Mouse (Mus musculus) large intestine, adult 2 months (tissue): ENCODE results near the gene Pde4b. TPM values are rescaled to one million over a fixed set of nuclear protein-coding genes. Genes with fewer than 3 reads are reported as not detected.

Experiments
- DNase-seq: peaks from one replicate; pipeline ENCODE4 v3.0.0-alpha.2; 2012; ENCODE audit warnings: low read depth, low spot score
- WGBS: fragments of 180-500 bp; shearing (Covaris S2); methylation state at CpG from one replicate; pipeline ENCODE4 v1.1.7; 2018; 5-methylcytosine and 5-hydroxymethylcytosine counted together
- polyA plus RNA-seq: library from polyadenylated mRNA; depleted of rRNA; stranded (reverse); fragments of >200 nt; gene quantifications from 2 replicates; pipeline ENCODE4 v1.2.3, GENCODE M21; 2012

Pde4b gene
- polyA plus RNA-seq, 1 experiment: 4.6 TPM

GRCm38 (mm10) chr4:102517653-102518052, 430.3 kb downstream of the Pde4b start:
- WGBS: 65% methylated on average over 2 of the region's 2 CpGs
- DNase-seq: no peak

DNA sequence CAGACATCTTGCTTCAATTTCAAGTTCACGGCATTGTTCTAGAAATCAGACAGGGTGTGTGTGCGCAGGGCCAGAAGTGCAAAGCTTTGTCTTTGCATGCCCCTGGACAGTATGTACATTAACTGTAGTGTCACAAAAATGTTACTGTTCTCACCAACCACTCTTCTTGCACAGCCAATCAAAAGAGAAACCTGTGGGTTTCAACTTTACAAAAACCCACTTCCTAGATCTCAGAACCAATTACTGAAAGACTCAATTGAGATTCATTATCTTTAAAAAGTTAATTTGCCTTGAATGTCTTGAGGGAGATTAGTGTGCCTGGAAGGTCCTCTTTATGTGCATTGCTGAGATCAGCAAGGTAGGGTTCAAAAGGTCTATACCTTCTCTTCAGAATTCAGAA, 431.0 kb downstream of the Pde4b start:
- no peak for DNase-seq
- 96% methylated on average over 2 of the region's 2 CpGs for WGBS

DNA sequence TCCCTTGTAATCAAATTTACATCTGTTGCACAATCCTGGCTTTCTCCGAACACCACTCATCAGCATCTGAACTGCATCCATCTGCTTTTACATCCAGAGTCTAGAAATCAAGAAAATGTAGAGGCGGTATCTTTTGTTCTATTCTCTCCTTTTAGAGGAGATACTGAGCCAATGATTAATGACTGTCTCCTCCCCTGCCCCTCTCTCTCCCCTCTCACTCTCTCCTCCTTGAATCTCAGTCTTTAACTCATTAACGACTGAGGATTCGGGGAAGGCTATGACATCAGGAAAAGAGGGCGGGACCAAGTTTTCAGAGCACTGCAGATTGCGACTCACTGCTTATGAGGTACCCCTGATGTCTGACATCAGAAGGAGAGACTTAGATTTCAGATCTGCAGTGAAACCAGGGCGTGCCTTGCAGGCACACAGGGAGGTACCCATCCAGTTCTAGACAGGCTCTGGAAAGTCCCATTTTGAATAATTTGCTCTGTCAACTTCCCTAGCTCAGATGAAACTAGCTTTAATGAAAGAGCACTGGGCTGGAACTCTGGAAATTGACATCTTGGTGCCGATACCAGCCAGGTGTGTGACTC, 433.4 kb downstream of the Pde4b start:
- WGBS: 66% methylated on average over 8 of the region's 8 CpGs

GRCm38 (mm10) chr4:102521434-102521833, 434.1 kb downstream of the Pde4b start:
- WGBS: 79% methylated on average over 6 of the region's 6 CpGs
- no peak for DNase-seq

More for the DNA sequence above, 433.4 kb downstream of the Pde4b start:
- no peak for DNase-seq

DNA sequence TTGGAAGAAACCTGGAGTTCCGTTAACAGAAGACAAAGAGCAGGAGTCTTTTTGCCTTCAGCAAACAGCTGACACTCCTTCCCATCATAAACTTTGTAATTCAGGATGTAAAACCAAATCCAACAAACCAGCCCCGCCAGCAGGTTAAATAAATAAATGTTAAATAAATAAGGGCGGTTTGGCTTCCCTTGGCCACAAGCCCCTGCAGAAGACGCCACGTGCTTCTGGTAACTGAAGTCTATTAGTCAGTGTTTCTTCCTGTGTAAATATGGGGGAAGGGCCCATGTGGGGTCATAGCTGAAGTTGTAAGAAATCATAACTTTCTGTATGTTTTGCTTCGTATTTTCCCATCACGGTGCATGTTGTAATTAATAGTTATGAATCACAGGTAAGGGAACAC, 440.0 kb downstream of the Pde4b start:
- DNase-seq: no peak
- whole genome bisulfite sequencing: 16% methylated on average over 7 of the region's 7 CpGs

GRCm38 (mm10) chr4:102530797-102531196, 443.5 kb downstream of the Pde4b start:
- WGBS: 95% methylated on average over 4 of the region's 4 CpGs
- no peak for DNase-seq

- WGBS: 65% methylated on average over 4 of the region's 4 CpGs
- no peak for DNase-seq
Measured at GRCm38 (mm10) chr4:102531729-102532128, 444.4 kb downstream of the Pde4b start.

DNA sequence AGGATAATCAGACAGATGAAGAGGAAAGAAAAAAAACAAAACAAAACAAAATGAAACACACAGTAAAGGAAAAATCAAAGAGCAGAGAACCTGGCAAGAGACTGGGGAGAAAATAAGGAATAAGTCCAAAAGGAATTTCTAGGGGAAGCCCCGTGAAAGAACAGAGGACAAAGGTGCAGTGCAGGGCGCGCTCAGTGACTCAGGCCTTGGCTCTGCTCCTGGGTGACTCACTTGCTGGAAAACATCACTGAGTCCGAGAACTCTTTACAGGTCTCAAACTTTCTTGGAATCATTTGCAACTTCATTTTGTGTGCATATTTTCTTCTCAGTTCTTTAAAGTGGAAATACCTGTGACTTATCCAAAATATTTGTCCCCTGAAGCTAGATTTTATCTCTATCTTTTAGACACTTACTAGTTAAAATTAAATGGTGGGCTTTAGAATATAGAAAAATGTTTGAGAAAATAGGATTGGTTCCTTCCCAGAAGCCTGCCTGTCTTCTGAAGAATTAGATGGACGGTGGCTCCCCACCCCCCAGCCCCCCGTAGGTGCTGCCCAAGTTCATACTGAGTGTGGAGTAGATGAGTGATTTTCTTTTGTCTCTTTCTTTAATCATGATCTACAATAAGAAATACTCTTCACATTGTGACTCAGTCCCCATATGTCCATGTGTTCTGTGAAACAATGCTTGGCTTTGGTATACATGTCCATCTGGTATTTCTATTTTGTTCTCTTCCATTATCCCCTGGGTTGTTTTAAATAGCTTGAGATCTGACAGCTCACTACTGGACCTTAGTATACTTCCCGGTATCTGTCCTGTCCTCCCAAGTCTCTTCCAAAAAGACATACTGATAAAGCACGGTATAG, 446.1 kb downstream of the Pde4b start:
- DNase-seq: peak; percentile 57
- WGBS: 36% methylated on average over 8 of the region's 8 CpGs

GRCm38 (mm10) chr4:102534049-102534730, 446.8 kb downstream of the Pde4b start:
- DNase-seq: no peak
- 85% methylated on average over 5 of the region's 5 CpGs for WGBS

GRCm38 (mm10) chr4:102535886-102536285, 448.5 kb downstream of the Pde4b start:
- DNase-seq: no peak
- 86% methylated on average over 3 of the region's 3 CpGs for WGBS

GRCm38 (mm10) chr4:102538266-102538665, 450.9 kb downstream of the Pde4b start:
- 60% methylated on average over 1 of the region's 1 CpGs for WGBS
- no peak for DNase-seq

DNA sequence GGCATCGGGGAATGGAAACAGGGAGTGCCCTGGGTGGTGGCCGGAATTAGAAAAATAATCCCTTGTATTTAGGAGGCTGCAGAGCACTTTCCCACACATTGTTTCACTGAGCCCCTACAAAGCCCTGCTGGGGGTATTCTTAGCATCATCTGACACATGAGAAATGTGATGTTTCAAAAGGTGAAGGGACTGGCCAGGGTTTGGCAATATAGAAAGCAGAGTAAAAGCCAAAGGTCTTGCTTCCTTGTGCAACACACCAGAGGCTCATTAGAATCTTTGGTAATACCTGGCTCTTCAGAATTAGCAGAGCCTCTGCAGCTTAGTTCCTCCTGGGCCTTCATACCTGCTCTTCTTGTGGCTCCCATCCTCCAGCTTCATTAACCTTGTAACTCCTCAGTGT, 451.4 kb downstream of the Pde4b start:
- no peak for DNase-seq
- WGBS: 77% methylated on average over 2 of the region's 2 CpGs

GRCm38 (mm10) chr4:102539598-102540180, 452.3 kb downstream of the Pde4b start:
- WGBS: 84% methylated on average over 5 of the region's 5 CpGs
- no peak for DNase-seq

GRCm38 (mm10) chr4:102542976-102543375, 455.6 kb downstream of the Pde4b start:
- 75% methylated on average over 3 of the region's 3 CpGs for WGBS
- no peak for DNase-seq

GRCm38 (mm10) chr4:102545226-102545625, 457.9 kb downstream of the Pde4b start:
- DNase-seq: no peak
- WGBS: 76% methylated on average over 4 of the region's 4 CpGs

- DNase-seq: no peak
- WGBS: 76% methylated on average over 7 of the region's 7 CpGs
Measured at GRCm38 (mm10) chr4:102555566-102555965, 468.2 kb downstream of the Pde4b start.

DNA sequence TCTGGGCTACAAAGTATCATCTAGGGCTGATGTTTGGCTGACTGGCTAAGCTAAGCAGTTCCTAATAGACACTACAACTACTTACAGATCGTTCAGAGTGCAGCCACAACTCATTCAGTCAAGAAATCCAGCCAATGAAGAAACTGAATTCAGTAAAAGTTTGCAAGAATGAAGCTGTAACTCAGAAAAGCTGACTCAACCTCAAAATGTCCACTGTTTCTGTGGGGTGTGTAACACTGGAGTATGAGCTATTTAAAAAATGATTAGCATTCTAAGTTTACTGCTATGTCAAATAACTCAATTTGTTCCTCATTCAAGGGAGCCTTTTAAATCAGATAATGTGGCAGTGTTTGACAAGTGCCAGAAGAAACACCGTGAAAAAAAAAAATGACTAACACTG, 469.7 kb downstream of the Pde4b start:
- 41% methylated on average over 2 of the region's 2 CpGs for WGBS
- no peak for DNase-seq

DNA sequence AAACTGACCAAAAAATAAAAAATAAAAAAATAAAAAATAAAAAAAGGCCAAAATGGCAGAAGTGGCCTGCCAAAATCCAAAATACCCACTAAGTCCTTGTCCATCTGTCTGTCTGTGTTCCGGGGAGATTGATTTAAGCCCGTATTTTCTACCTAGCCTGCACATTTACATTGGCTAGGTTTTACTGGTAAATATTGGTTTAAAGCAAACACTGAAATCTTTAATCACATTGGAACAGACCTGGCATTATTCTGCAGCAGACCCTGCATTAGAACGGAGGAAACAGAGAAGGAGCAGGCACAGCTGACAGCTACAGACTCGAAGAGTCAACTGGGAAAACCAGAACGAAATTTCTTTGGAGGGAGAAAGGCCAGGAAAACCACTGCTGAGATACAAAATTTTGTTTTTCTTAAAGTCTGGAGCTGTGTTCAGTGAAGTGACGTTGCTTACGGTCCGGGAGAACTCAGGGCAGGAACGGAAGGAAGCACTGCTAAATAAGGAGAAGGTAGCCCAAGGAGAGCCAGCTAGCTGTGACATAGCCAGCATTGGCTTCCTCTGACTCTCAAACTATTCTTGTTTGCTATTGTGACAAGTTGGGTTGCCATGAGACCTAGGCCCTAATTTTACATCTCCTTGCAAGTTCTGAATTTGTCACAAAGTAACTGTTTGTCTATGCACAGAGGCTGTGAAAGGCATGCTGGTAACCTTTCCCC, 470.3 kb downstream of the Pde4b start:
- no peak for DNase-seq
- 31% methylated on average over 9 of the region's 9 CpGs for WGBS

DNA sequence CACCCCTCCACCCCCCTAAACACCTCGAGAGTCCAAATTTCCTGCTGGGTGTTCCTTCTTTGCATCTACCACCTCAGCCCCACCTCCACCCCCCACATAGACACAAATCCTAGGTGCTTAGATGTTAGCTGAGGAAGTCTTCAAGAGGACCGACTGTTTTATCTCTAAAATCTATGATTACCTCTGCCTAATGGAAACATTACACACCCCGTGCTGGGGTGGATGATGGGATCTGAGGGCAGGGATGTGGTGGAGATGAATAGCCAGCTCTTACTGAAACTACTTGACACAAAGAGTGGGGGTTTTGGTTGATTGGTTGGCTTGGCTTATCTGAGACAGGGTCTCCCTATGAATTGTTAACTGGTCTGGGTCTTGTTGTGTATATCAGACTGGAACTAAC, 471.0 kb downstream of the Pde4b start:
- WGBS: 15% methylated on average over 3 of the region's 3 CpGs
- no peak for DNase-seq
